ENCODE assay signal across 17 mouse cellular contexts in the genomic region with DNA sequence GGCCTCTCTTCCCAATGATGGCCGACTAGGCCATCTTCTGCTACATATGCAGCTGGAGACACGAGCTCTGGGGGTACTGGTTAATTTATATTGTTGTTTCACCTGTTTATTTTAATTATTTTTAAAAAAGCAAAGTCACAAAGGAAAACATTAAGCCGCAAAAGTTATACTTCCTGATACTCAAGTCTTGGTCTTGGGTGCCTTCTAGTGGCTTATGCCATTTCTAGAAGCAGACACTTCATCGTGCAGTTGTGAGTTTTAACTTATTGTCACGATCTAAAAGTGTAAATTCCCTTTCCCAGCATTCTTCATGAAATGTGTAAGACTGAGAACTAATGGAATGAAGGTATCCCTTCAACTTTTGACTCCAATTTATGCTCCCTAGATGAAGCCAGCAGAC. TPM values are rescaled to one million over a fixed set of nuclear protein-coding genes. Genes with fewer than 3 reads are reported as not detected.
"Had no signal": no experiment of that assay in that cellular context is flagged by ENCODE, and none has a peak within 500 bp of the region (broad histone marks: within the 10 kb centered on the region; RNA-seq: fewer than 3 reads in every experiment).

No protein-coding gene starts in this region.

- DNase-seq: kidney, adult 2 months; kidney, postnatal 14 days; layer of hippocampus, adult 9-11 months; liver, embryonic 13.5 days; liver, postnatal 0 days; right cerebral cortex, postnatal 14 days; thymus, postnatal 25 days had no signal

- ATAC-seq: intestine, embryonic 16.5 days; liver, postnatal 0 days; midbrain, embryonic 15.5 days had no signal

- H3K27ac ChIP-seq: kidney, embryonic 15.5 days; limb, embryonic 15.5 days; liver, embryonic 13.5 days; macrophage; midbrain, embryonic 15.5 days; stomach, postnatal 0 days had no signal

- H3K4me3 ChIP-seq: kidney, embryonic 15.5 days; limb, embryonic 15.5 days; liver, embryonic 13.5 days; megakaryocyte, embryonic 14.5 days; midbrain, embryonic 15.5 days had no signal

RNA-seq across cellular contexts. Expression of gene Gbp8, which starts 17.2 kb away (rescaled TPM):
- total RNA-seq: left cerebral cortex, postnatal 25 days had no signal
- polyA plus RNA-seq: limb, embryonic 11.5 days; neural tube, embryonic 14.5 days had no signal
